8 mouse cellular contexts compared by ENCODE assay signal in genomic region chr4:105205045-105205851, GRCm38 (mm10). TPM values are rescaled to one million over a fixed set of nuclear protein-coding genes. Genes with fewer than 3 reads are reported as not detected.
A peak's percentile ranks its signal among the peaks of the same experiment; 100 is the strongest.
DNase-seq lines count a peak whose midpoint lies in the region; ATAC-seq lines count a peak whose summit lies in the region.

No protein-coding gene starts in this region.

- peak; percentile 30 for DNase-seq in liver
- DNase-seq in heart, postnatal 4 days = peak; percentile 79
- DNase-seq in limb, embryonic 11.5 days (ENCODE audit: low spot score) = peak; percentile 80
- DNase-seq in urinary bladder, postnatal 14 days (ENCODE audit: low spot score) = peak; percentile 68
- no peak for DNase-seq in cerebellum, postnatal 4 days (ENCODE audit: low spot score in 2 of 2)
- DNase-seq in layer of hippocampus, adult 18-20 months (ENCODE audit: low spot score in 2 of 2) = no peak

- no peak overlapping the region for H3K4me3 ChIP-seq in liver, embryonic 12.5 days
- no peak overlapping the region for H3K4me3 ChIP-seq in forebrain, embryonic 15.5 days
- no peak overlapping the region for H3K4me3 ChIP-seq in limb, embryonic 11.5 days (ENCODE audit: low read depth, low read length)

- peaks cover 33% of the 10 kb centered on the region; the same call in 1 of the 2 replicates for H3K4me1 ChIP-seq in liver, embryonic 12.5 days
- H3K4me1 ChIP-seq in forebrain, embryonic 15.5 days = peaks cover 69% of the 10 kb centered on the region
- peaks cover 57% of the 10 kb centered on the region for H3K4me1 ChIP-seq in limb, embryonic 11.5 days (ENCODE audit: control insufficient read depth, insufficient read depth, low read length)

- H3K36me3 ChIP-seq in liver, embryonic 12.5 days = peaks cover 12% of the 10 kb centered on the region; the same call in 1 of the 2 replicates
- 0 out of 2 replicates have a peak, but pooled peaks cover 3% of the 10 kb centered on the region for H3K36me3 ChIP-seq in forebrain, embryonic 15.5 days
- H3K36me3 ChIP-seq in limb, embryonic 11.5 days (ENCODE audit: control insufficient read depth, insufficient read depth, low read length) = peaks cover 6% of the 10 kb centered on the region; the same call in 1 of the 2 replicates

- ATAC-seq in liver, embryonic 12.5 days = no peak
- ATAC-seq in forebrain, embryonic 15.5 days (replicated peaks) = no peak
- ATAC-seq in limb, embryonic 11.5 days (ENCODE audit: insufficient number of reproducible peaks, low FRiP score, low TSS enrichment, low read depth) = peak; percentile 82

- H3K4me2 ChIP-seq in liver, embryonic 12.5 days = no peak overlapping the region
- no peak overlapping the region for H3K4me2 ChIP-seq in forebrain, embryonic 15.5 days (replicated peaks)
- peak overlapping the region; percentile 1; the same call in 1 of the 2 replicates for H3K4me2 ChIP-seq in limb, embryonic 11.5 days (ENCODE audit: low read depth, severe bottlenecking)

- WGBS in liver, embryonic 12.5 days (ENCODE audit: insufficient replicate concordance) = 53% methylated on average over 15 of the region's 15 CpGs
- 55% methylated on average over 15 of the region's 15 CpGs for WGBS in forebrain, embryonic 15.5 days
- 3% methylated on average over 15 of the region's 15 CpGs for WGBS in limb, embryonic 11.5 days

- no peaks in the 10 kb centered on the region for H3K9me3 ChIP-seq in liver, embryonic 12.5 days (replicated peaks)
- H3K9me3 ChIP-seq in forebrain, embryonic 15.5 days = no peaks in the 10 kb centered on the region
- H3K9me3 ChIP-seq in limb, embryonic 11.5 days (ENCODE audit: control insufficient read depth, low read length) = no peaks in the 10 kb centered on the region

- no peak overlapping the region for H3K27ac ChIP-seq in liver, embryonic 12.5 days
- H3K27ac ChIP-seq in forebrain, embryonic 15.5 days (replicated peaks) = peak overlapping the region; percentile 64
- peak overlapping the region; percentile 68; the same call in 1 of the 2 replicates for H3K27ac ChIP-seq in limb, embryonic 11.5 days (replicated peaks; ENCODE audit: low read depth, low read length)

- no peak overlapping the region for H3K9ac ChIP-seq in liver, embryonic 12.5 days
- H3K9ac ChIP-seq in forebrain, embryonic 15.5 days (replicated peaks) = no peak overlapping the region
- no peak overlapping the region for H3K9ac ChIP-seq in limb, embryonic 11.5 days (ENCODE audit: low read length)

- H3K27me3 ChIP-seq in liver, embryonic 12.5 days (replicated peaks) = no peaks in the 10 kb centered on the region
- H3K27me3 ChIP-seq in forebrain, embryonic 15.5 days = no peaks in the 10 kb centered on the region
- no peaks in the 10 kb centered on the region for H3K27me3 ChIP-seq in limb, embryonic 11.5 days (ENCODE audit: control insufficient read depth, insufficient read depth, low read length)

RNA-seq across cellular contexts. Expression of gene Plpp3, which starts 48.1 kb away (rescaled TPM):
- polyA plus RNA-seq in liver, embryonic 12.5 days (2016; fragmentation: Nextera tagmentation; extraction: Ambion mirVana) = 14.5 and 15.6 TPM in 2 replicates
- 74.4 and 75.6 TPM in 2 replicates for polyA plus RNA-seq in forebrain, embryonic 15.5 days (2015; fragmentation: Nextera tagmentation; extraction: Ambion mirVana)
- 10 to 100 TPM; 46.0 to 47.7 TPM for total RNA-seq in heart, postnatal 4 days (2021)
- 76.1 and 81.8 TPM in 2 replicates for polyA plus RNA-seq in limb, embryonic 11.5 days (2014; fragmentation: Nextera tagmentation; extraction: Ambion mirVana)
- 100 to 1,000 TPM; 206 to 214 TPM for total RNA-seq in layer of hippocampus, adult 18-20 months (2021)

Comparison
In these comparisons a context has a peak if more than half of its experiments do, and no peak if none do; other contexts are left out.
1. DNase-seq: peak in liver (single experiment), heart, postnatal 4 days (single experiment), limb, embryonic 11.5 days (single experiment) and urinary bladder, postnatal 14 days (single experiment); none in cerebellum, postnatal 4 days (0 of 2) and layer of hippocampus, adult 18-20 months (0 of 2).